Mouse (Mus musculus): ENCODE results near the gene Shisa6.

Shisa6 gene

GRCm38 (mm10) chr11:66525371-66526045 lies at the start of gene Shisa6:
Gene Shisa6 (minus strand): TSS chr11:66525964.
- DNase-seq: no peak

- no peak for DNase-seq
Observed at GRCm38 (mm10) chr11:66573888-66574287, 48.1 kb upstream of the Shisa6 start.

GRCm38 (mm10) chr11:66569045-66569444 lies 43.3 kb upstream of the Shisa6 start:
- no peak for DNase-seq

- no peak for DNase-seq
Observed at GRCm38 (mm10) chr11:66568386-66568791, 42.6 kb upstream of the Shisa6 start.

- no peak for DNase-seq
Observed at GRCm38 (mm10) chr11:66567382-66567781, 41.6 kb upstream of the Shisa6 start.

- no peak for DNase-seq
Observed at GRCm38 (mm10) chr11:66562274-66562673, 36.5 kb upstream of the Shisa6 start.

GRCm38 (mm10) chr11:66537820-66538219 lies 12.1 kb upstream of the Shisa6 start:
- no peak for DNase-seq

- no peak for DNase-seq
Observed at GRCm38 (mm10) chr11:66535866-66536265, 10.1 kb upstream of the Shisa6 start.

GRCm38 (mm10) chr11:66535156-66535555 lies 9.4 kb upstream of the Shisa6 start:
- no peak for DNase-seq

GRCm38 (mm10) chr11:66534291-66534690 lies 8.5 kb upstream of the Shisa6 start:
- DNase-seq: no peak

GRCm38 (mm10) chr11:66528146-66528545 lies 2.4 kb upstream of the Shisa6 start:
- DNase-seq: no peak

- no peak for DNase-seq
Observed at GRCm38 (mm10) chr11:66527343-66527742, 1.6 kb upstream of the Shisa6 start.

GRCm38 (mm10) chr11:66526981-66527320 lies 1.2 kb upstream of the Shisa6 start:
- no peak for DNase-seq

GRCm38 (mm10) chr11:66526046-66526980 lies 549 bp upstream of the Shisa6 start:
- DNase-seq: no peak

GRCm38 (mm10) chr11:66524251-66524650 lies 1.5 kb downstream of the Shisa6 start:
- no peak for DNase-seq

- no peak for DNase-seq
Observed at GRCm38 (mm10) chr11:66522376-66522775, 3.4 kb downstream of the Shisa6 start.

- DNase-seq: no peak
Observed at GRCm38 (mm10) chr11:66519386-66519785, 6.4 kb downstream of the Shisa6 start.

- no peak for DNase-seq
Observed at GRCm38 (mm10) chr11:66514346-66514745, 11.4 kb downstream of the Shisa6 start.

GRCm38 (mm10) chr11:66500951-66501350 lies 24.8 kb downstream of the Shisa6 start:
- no peak for DNase-seq

GRCm38 (mm10) chr11:66498857-66499445 lies 26.8 kb downstream of the Shisa6 start:
- DNase-seq: no peak

GRCm38 (mm10) chr11:66496235-66496634 lies 29.5 kb downstream of the Shisa6 start:
- DNase-seq: no peak

GRCm38 (mm10) chr11:66494391-66494790 lies 31.4 kb downstream of the Shisa6 start:
- no peak for DNase-seq

GRCm38 (mm10) chr11:66487765-66488164 lies 38.0 kb downstream of the Shisa6 start:
- no peak for DNase-seq

GRCm38 (mm10) chr11:66482501-66482900 lies 43.3 kb downstream of the Shisa6 start:
- no peak for DNase-seq
